In the genomic region with DNA sequence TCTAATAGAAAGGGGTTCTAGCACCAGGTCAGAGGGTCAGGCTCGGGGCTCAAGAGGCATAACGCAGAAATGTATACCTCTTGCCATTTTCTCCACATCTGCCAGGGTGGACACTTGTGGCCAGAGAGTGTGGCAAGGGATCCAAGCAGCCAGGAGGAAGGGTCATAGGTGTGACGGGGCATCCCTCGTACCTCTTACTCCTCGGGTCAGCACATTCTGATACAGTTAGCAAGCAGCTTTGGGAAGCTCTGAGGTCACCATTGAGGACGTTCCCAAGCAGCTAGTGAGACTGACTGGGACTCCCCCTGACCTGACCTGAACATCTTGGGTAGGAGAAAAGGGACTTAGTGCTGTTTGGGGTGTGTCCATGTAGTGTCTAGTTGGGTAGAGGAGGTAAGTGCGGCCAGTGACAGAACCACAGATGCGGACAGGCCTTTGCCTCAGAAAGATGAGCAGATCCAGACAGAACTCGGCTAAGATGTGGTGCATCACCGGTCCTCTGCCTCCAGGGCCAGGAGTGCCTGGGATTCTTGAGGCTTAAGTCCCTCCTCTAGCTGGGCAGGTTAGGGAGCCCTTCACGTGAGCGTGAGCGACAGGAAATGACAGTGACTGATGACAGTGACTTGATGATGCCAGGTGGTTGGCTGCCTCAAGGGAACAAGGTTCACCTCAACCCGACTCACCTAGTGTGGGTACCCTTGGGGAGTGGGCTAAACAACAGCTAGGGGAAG, we compare ENCODE assay signal across 17 mouse cellular contexts. TPM values are rescaled to one million over a fixed set of nuclear protein-coding genes. Genes with fewer than 3 reads are reported as not detected.
DNase-seq lines count a peak whose midpoint lies in the region; ATAC-seq lines count a peak whose summit lies in the region.
"Had no signal": no experiment of that assay in that cellular context is flagged by ENCODE, and none has a peak within 500 bp of the region (broad histone marks: within the 10 kb centered on the region; RNA-seq: fewer than 3 reads in every experiment).

No protein-coding gene starts in this region.

- H3K4me2 ChIP-seq in heart, embryonic 12.5 days = peak overlapping the region; percentile 75

- H3K9ac ChIP-seq in heart, embryonic 12.5 days = peak overlapping the region; percentile 76

- peak; percentile 50 for DNase-seq in cerebellum, adult 9-10 months
- DNase-seq in cerebellum, adult 18-20 months = no peak
- no peak for DNase-seq in heart, adult 8-10 months (ENCODE audit: low spot score)
- DNase-seq in thymus, postnatal 0 days (ENCODE audit: low spot score) = peak; percentile 41
- no peak for DNase-seq in thymus, postnatal 4 days
- no peak for DNase-seq in ovary, adult 18-20 months (ENCODE audit: low spot score)
- DNase-seq in B cell, adult 2 months = no peak
- DNase-seq: cerebellum, postnatal 36 days; retina, postnatal 1 day; thymus, adult 18-20 months had no signal

- ATAC-seq in heart, embryonic 12.5 days (ENCODE audit: insufficient number of reproducible peaks, low FRiP score) = no peak
- ATAC-seq: activated CD4-positive, CD25-positive, alpha-beta regulatory T cell, adult 4 months; lung, postnatal 0 days had no signal

- H3K36me3 ChIP-seq in heart, embryonic 12.5 days = peaks cover 3% of the 10 kb centered on the region; the same call in 1 of the 2 replicates

- no peaks in the 10 kb centered on the region for H3K9me3 ChIP-seq in heart, embryonic 12.5 days (replicated peaks)

- no peaks in the 10 kb centered on the region for H3K27me3 ChIP-seq in heart, embryonic 12.5 days (replicated peaks)

- H3K4me1 ChIP-seq in heart, embryonic 12.5 days (replicated peaks) = peaks cover 64% of the 10 kb centered on the region

- 38% methylated on average over 14 of the region's 14 CpGs for WGBS in heart, embryonic 12.5 days

- H3K4me3 ChIP-seq in heart, embryonic 12.5 days = peak overlapping the region; percentile 49

- H3K27ac ChIP-seq in heart, embryonic 12.5 days (ENCODE audit: poor library complexity, severe bottlenecking) = peak overlapping the region; percentile 96

RNA-seq across cellular contexts. Expression of gene Usp2, which starts 3.5 kb away (rescaled TPM):
- 51.7 and 62.5 TPM in 2 replicates for polyA plus RNA-seq in heart, embryonic 12.5 days (2016; fragmentation: Nextera tagmentation; extraction: Ambion mirVana)
- 100 to 1,000 TPM; 160 to 205 (median 195) TPM for total RNA-seq in heart, adult 8-10 months (2022)
- polyA plus RNA-seq in thymus, postnatal 0 days (2015; fragmentation: Nextera tagmentation; extraction: Ambion mirVana) = 7.4 and 13.1 TPM in 2 replicates

RNA-seq across cellular contexts. Expression of gene Thy1, which starts 27.1 kb away (rescaled TPM):
- 1.1 and 1.5 TPM in 2 replicates for polyA plus RNA-seq in heart, embryonic 12.5 days (2016; fragmentation: Nextera tagmentation; extraction: Ambion mirVana)
- total RNA-seq in heart, adult 8-10 months (2022) = 10 to 100 TPM in 2 of 4 experiments, 1 to 10 TPM in 2; 8.9 to 12.4 (median 11.0) TPM
- 415 and 436 TPM in 2 replicates for polyA plus RNA-seq in thymus, postnatal 0 days (2015; fragmentation: Nextera tagmentation; extraction: Ambion mirVana)
- polyA plus RNA-seq: C2C12 had no signal

RNA-seq across cellular contexts. Expression of gene Mfrp, which starts 31.3 kb away (rescaled TPM):
- polyA plus RNA-seq in heart, embryonic 12.5 days (2016; fragmentation: Nextera tagmentation; extraction: Ambion mirVana) = not detected in 2 replicates
- not detected for total RNA-seq in heart, adult 8-10 months (2022)
- not detected in 2 replicates for polyA plus RNA-seq in thymus, postnatal 0 days (2015; fragmentation: Nextera tagmentation; extraction: Ambion mirVana)
- total RNA-seq: liver, adult 2 months; megakaryocyte-erythroid progenitor cell, adult 5-6 weeks had no signal
- polyA plus RNA-seq: activated CD4-positive, CD25-positive, alpha-beta regulatory T cell, adult 4 months; liver, adult 2 months had no signal

RNA-seq across cellular contexts. Expression of gene C1qtnf5, which starts 36.8 kb away (rescaled TPM):
- polyA plus RNA-seq in heart, embryonic 12.5 days (2016; fragmentation: Nextera tagmentation; extraction: Ambion mirVana) = 0.67 and 1.1 TPM in 2 replicates
- total RNA-seq in heart, adult 8-10 months (2022) = 10 to 100 TPM in 1 of 4 experiments, 1 to 10 TPM in 3; 7.6 to 12.9 (median 8.9) TPM
- 1.2 and 2.0 TPM in 2 replicates for polyA plus RNA-seq in thymus, postnatal 0 days (2015; fragmentation: Nextera tagmentation; extraction: Ambion mirVana)
- total RNA-seq: megakaryocyte-erythroid progenitor cell, adult 5-6 weeks had no signal
- polyA plus RNA-seq: activated CD4-positive, CD25-positive, alpha-beta regulatory T cell, adult 4 months had no signal

RNA-seq across cellular contexts. Expression of gene Gm49380, which starts 43.0 kb away (rescaled TPM):
- polyA plus RNA-seq in heart, embryonic 12.5 days (2016; fragmentation: Nextera tagmentation; extraction: Ambion mirVana) = 0.20 TPM in 1 of 2 replicates, not detected in the other
- total RNA-seq in heart, adult 8-10 months (2022) = under 1 TPM; 0.11 to 0.47 (median 0.30) TPM
- polyA plus RNA-seq in thymus, postnatal 0 days (2015; fragmentation: Nextera tagmentation; extraction: Ambion mirVana) = 0.05 and 0.10 TPM in 2 replicates
- total RNA-seq: megakaryocyte-erythroid progenitor cell, adult 5-6 weeks had no signal
- polyA plus RNA-seq: activated CD4-positive, CD25-positive, alpha-beta regulatory T cell, adult 4 months; liver, adult 2 months; spleen, adult 2 months had no signal

Comparison
In these comparisons a context has a peak if more than half of its experiments do, and no peak if none do; other contexts are left out.
1. DNase-seq: peak in cerebellum, adult 9-10 months (single experiment) and thymus, postnatal 0 days (single experiment); none in cerebellum, adult 18-20 months (0 of 2), heart, adult 8-10 months (single experiment), thymus, postnatal 4 days (single experiment), ovary, adult 18-20 months (single experiment) and B cell, adult 2 months (0 of 2).
2. RNA of gene Thy1, which starts 27.1 kb away (polyA plus RNA-seq): 415 to 436 TPM in thymus, postnatal 0 days; 1.1 to 1.5 TPM in heart, embryonic 12.5 days; every median in the first group is over 100 times any median in the second.